Mouse (Mus musculus) erythroid progenitor cell, adult 5-6 weeks (primary cell): ENCODE measurements around the gene Bmper. TPM values are rescaled to one million over a fixed set of nuclear protein-coding genes. Genes with fewer than 3 reads are reported as not detected.

ENCODE experiments used
- ATAC-seq: replicated peaks from 2 replicates; pipeline ENCODE4 v1.8.0; 2016; ENCODE audit warnings: moderate number of reproducible peaks, mild to moderate bottlenecking, moderate TSS enrichment, inconsistent platforms; ENCODE audit not compliant: poor library complexity, low FRiP score, severe bottlenecking
- total RNA-seq, 2 experiments: library from RNA; stranded (forward) in 1 of 2; stranded (reverse) in 1 of 2; fragments of 150-400 nt in 1 of 2; fragments of 186-747, 209-891 nt in 1 of 2; gene quantifications; 2 replicates each; pipeline versions ENCODE4 v1.2.3 to v1.2.4; 2015 to 2017; ENCODE audit warnings: low replicate concordance in 2 of 2

Bmper gene
- total RNA-seq (2015; ENCODE audit: low replicate concordance) (not detected in 2 replicates), total RNA-seq (2017; ENCODE audit: low replicate concordance) (0.51 TPM in 1 of 2 replicates, not detected in the other)

DNA sequence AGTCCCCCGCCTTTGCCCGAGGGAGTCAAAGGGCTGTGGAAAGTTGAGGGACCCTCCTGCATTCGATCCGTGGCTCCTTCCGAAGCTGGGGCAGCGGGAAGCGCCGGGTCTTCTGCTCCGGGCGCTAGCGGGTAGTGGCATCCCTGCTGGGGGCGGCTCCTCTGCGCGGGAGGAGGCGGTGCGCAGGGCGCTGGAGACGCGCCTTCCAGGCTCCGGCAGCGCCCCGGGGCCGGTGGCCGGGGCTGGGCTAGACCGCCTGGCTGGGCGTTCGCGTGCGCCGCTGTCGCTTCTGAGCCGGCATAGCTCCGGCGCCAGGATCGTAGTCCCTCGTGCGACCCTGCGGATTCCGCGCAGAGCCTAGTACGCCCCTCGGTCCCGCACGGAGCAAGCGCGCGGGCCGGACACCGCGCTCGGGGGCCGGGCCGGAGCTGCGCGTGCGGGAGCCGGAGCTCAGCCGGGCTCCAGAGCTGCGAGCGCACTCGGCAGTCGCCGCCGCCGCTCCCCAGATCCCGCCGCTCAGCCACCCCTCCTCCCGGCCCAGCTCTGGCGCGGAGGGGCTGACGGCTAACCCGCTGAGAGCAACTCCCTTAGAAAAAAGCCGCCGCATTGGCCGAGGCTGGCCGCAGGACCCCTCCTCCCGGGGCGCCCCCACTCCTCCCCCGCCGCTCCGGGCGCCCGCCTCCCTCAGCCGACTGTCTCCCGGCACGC is at the start of gene Bmper:
Gene Bmper, plus strand, starts transcription at position 236 of the 708 bp plus-strand sequence.
- no peak for ATAC-seq

DNA sequence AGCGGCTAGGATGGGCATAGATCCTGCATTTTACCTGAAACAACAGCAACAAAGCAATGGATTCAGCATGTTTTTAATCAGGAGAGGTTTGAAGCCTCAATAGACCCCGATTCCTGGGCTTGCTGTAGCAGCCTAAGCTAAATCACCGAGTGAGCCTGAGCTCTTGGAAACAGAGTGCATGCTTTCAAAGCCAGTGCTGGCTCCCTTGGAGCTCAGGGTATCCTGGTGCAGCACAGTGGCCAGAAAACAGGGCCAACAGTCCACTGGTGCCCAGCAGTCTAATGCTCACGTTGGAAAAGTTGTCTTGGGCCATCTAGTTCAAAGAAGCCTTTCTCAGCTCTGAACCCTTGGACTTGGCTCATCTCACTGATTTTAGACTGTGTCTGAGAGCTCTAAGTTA is 45.4 kb upstream of the Bmper start:
- no peak for ATAC-seq

DNA sequence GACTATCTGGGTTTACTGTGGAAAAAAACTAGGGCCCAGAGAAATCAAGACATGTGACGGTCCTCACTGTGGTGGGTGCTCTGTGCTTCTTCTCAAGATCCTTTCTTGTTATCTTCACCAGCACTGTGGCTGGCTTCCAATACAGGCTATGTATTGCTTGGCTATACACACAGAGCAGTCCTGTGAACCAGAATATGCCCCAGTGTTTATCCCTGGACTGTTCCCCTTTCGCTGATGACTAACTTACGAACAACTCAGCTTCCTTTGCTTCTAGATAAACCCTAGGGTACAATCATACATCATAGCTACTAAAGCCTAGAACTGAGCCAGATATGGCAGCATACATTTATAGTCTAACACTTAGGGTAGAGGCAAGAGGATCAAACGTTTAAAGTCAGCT is 35.7 kb upstream of the Bmper start:
- ATAC-seq = no peak

DNA sequence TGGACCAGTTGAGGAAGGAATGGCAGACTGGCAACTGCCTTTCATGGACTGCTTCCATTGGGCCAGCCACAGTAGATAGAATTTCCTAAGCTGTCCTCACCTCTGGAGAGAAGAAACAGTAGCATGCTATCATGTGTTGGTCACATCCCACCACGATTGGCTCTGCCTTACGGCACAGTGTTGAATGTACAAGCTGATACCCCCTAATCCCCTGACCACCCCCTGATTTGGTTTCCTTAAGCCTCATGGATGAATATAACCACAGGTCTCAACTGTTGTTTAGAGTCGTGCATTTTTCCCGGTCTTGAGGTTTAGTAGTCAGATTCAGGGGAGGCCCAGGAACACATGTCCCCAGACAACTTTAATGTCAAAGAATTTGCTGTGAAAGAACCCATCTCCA is 34.7 kb upstream of the Bmper start:
- no peak for ATAC-seq

DNA sequence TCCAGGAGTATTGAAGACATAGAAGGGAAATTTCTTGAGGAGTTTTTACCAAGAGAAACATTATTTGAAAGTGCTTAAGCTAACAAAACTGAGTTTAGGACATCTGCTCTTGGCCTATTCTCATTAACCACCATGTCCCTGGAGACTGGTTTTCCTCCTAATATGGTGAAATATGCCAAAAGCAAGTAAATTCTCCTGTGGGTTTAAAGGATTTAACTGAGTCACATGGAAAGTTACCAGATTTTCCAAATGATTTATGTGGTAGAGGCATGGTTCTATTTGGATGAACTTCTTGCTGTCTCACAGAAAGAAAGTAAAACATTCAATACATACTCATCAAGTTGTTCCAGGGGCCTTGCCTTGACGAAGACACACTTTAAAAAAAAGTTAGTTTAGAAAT is 31.9 kb upstream of the Bmper start:
- no peak for ATAC-seq

DNA sequence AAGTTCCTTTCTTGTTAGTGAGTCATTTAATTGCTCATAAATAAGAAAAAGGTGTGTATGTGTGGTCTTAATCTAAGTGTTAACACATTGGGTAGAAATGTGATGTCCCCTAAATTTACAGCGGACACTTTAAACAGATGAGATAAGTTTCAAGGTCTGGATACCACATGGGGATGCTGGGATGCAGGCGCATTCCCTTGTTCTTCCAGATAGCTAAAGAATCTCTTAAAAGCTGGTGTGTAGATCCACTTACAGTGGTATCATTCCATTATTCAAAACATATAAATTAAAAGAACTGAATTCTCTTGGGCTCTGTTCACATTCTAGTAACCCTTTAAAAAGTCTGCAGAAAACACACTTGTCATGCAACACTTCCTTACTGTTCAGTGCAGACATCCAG is 31.4 kb upstream of the Bmper start:
- ATAC-seq = no peak

DNA sequence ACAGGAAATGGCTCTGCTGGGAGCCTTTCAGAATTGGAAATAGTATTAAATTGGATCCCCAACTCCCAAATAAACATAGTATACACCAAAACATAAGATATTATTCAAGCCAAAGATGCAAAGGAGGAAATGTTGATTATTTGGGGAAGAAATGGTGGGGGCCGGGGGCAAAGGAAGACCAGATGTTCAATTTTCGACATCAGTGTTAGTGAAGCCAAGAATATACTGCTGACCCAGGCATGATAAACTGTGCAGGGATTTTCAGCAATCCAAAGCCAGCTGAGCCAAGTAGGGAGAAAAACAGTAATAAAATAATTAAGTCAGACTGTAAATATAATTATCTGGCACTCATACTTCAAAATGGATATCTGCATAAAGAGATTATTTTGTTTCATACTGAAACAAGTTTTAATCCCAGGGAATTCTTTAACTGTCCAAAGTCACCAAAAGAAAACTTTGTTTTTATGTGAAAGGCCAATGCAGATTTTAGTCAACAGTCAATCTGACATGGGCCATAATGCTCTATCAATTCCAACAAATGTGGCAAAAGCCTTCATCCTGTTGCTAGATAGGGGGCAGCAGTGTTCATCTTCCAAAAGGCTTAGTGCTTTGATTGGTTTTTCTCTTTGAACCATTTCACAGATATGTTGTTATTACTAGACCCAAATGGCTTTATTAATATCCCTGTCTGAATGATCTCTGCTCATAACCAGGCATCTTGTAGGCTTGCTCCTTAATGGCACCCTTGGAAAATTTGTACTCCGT is 30.1 kb upstream of the Bmper start:
- ATAC-seq = no peak

DNA sequence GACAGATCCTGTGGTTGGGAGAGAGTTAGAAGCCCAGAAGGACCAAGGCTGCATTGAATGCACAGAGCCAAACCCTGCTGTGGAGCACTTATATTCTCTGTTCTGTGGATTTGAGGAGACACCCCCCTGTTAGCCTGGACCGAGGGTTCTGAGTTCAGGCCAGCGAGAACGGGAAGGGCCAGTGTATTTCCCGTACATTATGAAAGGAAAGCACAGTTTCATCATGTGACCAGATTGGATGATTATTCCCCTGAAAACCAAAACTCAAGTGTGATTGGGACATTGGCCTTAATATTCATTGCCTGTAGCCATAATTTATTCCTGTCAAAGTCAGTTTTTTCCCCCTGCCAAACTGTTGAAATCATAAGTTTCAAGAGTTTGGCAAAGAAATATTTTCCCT is 23.9 kb upstream of the Bmper start:
- no peak for ATAC-seq

DNA sequence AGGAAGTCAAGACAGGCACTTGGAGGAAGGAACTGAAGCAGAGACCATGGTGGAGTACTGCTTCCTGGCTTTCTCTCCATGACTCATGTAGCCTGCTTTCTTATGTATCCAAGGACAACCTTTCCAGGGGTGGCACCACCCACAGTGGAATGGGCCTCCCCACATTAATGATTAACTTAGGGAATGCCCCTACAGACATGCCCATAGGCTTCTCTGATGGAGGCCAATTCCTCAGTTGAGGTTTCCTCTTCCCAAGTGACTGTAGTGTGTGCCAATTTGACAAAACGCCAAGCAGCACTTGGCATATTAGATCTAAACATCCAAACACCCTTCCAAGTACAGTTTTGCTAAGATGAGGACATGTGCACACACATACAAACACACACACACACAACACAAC is 23.0 kb upstream of the Bmper start:
- ATAC-seq = no peak

DNA sequence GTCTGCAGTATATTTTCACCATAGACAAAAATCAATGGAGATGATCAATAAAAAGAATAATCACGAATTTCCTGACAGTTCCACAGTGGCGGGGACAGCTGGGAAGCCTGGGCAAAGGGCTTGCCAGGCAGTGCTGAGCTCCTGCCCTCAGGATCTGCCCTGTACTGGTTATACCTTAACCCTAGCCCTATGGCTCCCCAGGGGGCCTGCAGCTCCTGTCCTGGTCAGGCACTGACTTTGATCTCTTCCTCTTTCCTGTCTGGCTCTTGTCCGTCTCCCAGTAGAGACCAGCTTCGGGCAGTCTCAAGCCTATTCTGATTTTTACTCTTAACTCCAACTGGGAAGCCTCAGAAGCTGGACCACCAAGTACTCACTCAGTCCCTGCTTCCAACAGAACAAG is 22.0 kb upstream of the Bmper start:
- ATAC-seq = no peak

DNA sequence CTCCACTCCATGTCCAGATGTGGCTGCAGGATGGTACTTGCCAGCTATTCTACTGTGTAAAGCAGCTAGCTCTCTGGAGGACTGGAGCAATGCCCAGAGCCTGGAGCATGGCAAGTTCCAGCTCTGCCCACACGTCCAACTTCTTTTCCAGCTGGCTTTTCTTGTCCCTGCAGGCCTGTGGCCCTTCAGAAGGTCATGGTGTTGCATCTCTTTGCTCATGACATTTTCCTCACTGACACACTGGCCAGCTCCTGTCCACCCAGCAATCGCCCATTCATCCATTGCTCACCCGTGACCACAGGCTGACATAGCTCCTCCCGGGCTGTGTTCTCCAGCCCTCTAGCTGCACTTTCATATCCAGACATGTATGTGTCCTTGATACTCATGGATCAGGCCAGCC is 20.4 kb upstream of the Bmper start:
- no peak for ATAC-seq

DNA sequence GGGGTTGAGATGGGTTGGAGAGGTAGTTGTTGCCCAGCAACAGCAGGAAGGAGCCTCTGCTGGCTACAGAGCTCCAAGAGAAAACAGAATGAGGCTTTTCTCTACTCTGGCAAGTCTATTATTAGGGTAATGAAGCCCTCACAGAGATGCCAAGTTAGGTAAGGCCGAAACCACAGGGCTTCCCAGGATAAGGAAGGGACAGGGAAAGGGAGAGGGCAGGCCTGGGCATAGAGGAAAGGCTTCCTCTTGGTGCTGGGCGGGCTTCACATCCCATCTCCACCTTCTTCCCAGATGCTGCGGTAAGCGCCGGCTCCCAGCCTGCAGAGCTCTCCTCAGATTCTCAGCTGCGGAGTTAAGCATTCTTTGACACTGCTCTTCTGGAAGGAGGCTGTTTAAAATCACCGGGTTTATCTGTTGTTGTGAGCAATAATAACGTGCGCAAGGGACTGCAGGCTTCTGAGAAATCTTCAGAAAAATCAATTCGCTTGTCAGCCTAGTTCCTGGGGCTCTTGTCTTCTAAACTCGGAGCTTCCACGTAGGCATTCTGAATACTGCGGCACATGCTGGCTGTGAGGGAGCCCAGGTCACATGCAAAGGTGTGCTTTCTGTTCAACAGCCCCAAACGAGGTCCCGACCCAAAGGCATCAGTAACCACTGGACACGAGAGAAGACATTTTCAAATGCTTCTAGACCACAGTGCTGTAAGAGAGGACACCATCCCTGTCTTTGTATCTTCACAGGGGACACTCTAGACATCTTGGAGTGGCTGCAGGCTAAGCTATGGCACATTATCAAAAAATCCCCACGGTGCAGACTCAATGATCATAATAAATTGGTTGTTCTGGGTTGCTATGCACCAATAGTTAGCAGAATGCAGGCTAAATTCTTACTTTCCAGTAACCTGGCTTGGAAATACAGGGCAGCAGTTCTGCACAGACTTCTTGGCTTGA is 18.3 kb upstream of the Bmper start:
- no peak for ATAC-seq

DNA sequence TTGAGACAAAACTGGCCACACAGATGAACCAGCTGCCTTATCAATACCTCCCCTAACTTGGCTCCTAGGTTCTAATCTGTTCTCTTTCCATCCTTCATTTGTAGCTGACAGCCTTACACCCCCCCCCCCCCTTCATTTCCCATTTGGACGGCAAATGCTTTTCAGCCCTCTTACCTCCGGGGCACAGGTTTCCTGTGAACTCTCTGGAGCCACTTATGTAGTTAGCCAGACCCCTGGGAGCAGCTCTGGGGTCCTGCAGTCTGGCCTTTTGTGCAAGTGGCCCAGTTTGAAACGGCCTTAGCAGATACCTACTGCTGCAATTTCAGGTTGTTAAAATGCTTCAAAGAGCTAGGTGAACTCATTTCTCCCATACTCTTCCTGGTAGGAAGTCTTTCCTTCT is 17.6 kb upstream of the Bmper start:
- no peak for ATAC-seq

DNA sequence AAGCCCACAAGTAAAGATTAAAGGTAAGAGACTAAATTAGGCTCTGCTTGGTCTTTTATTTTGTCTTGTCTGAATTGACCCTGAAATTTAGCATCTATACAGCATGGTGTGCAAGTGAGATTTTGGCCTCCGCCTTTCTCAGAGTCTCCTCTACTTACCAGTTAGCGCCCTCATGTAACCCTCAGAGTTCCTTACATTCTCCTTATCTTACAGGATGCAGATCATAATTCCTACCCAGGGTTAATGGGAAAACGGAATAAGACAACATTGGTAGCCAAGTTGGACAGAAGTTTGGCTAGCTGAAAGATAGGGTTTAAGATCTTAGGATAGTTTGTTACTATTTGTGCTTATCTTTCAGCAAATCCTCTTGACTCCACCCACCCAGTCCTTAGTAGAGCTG is 17.1 kb upstream of the Bmper start:
- ATAC-seq = no peak

DNA sequence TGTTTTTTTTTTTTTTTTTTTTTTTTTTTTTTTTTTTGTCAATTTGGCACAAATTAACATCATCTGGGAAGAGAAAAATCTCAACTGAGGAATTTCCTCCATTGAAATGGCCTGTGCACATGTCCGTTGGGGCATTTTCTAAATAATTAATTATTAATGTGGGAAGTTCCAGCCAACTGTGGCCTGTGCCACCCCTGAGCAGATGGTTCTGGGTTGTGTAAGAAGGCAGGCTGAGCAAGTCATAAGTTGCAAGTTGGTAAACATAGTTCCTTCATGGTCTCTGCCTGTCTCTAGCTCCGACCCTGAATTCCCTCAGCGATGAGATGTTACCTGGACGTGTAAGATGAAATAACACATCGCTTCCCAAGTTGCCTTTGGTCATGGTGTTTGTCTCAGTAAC is 16.7 kb upstream of the Bmper start:
- ATAC-seq = no peak

DNA sequence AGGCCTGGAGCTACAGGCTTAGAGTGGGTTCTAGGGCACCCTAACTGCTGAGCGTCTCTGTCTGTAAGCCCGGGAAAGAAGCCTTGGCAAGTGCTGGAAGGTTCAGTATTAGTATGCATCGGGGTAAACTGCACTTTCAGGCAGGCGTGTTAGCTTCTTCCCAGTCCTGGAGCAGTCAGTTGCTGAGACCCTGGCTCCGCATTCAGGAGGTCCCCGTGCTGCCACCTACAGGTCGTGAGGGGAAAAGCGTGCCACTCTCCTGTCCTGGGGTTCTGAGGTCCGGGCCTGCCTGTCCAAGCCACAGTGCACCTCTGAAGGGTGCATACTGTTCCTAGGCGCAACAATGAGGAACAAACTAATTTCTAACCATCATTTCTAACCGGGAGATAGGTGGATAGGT is 10.6 kb upstream of the Bmper start:
- ATAC-seq = no peak

DNA sequence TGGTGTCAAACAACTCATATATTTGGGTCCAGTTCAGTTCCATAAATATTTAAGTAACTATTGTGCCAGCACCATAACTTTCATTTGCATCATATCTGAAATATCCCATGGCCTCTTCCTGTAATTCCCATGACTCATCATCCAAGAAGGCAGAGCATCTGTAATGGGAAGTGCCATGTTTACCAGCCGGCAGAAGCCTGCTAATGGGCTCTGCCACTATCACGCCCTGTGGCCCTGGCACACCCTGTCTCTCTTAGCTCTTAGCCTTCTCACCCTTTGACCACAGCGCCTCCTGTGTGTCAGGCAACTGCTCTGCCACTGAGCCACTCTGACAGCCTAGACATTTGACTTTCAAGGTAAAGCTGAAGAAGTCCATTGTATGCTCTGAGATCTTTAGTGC is 3.1 kb upstream of the Bmper start:
- no peak for ATAC-seq

DNA sequence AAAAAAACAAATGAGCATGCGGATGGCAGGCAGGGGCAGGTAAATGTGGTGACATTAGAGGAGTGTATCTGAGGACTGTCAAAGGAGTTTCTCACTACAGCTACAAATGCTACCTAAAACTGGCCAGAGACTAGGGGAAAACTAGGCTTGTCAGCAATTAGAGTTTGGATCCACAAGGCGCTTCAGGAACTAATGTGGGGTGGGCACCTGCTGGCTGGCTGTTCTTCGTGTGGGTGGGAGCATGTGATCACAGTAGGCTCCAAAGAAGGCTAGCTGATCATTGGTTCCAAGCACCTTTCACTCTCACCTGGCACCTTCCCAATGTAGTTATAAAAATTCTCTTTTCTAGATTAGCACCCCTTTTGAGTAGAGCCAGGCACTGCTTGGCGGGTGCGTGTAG is 900 bp upstream of the Bmper start:
- ATAC-seq = no peak

DNA sequence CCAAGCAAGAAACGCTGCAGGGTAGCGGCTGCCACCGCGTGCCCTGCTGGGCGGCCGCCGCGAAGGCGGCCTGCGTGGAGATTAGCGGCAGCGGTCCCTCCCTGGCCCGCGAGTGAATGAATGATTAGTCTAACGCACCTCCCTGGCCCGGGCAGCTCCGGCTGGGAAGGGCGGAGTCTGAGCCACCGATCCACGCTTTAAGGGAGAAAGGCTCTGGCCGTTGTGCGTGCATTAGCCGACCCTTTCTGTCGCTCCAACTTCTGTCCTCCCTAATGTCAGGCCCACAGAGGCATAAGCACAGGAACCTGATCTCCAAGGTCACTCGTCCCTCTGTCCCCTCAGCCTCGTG is 410 bp upstream of the Bmper start:
- no peak for ATAC-seq

DNA sequence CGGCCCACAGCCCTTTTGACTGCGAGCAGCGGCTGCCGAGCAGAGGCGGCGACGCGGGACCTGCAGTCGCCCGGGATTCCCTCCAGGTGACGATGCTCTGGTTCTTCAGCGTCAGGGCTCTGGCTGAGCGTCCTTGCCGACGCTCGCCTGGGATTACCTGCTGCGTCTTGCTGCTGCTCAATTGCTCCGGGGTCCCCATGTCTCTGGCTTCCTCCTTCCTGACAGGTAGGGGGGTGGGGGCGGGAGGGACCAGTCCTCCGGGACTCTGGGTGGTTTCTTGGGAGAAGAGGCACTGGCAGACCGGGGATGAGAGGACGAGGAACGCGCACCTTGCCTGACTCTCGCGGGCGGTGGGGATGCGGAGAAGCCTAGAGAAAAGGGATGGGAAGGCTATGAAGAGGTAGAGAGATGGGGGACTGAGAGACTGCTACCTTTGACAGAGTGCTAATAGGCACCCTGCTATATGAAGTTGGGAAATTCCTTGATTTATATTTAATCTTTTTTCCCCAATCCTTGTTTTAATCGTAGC is 737 bp downstream of the Bmper start:
- ATAC-seq = no peak
